Mouse (Mus musculus) liver, postnatal 0 days (tissue): ENCODE measurements around the gene Hoxb2. TPM values are rescaled to one million over a fixed set of nuclear protein-coding genes. Genes with fewer than 3 reads are reported as not detected.

Experiments
- ATAC-seq: fragments of 200-750 bp; cut with Nextera tagmentation; 2 replicates; pipeline ENCODE4 v1.8.0; 2017; ENCODE audit warnings: mild to moderate bottlenecking, moderate library complexity
- DNase-seq: peaks from one replicate; pipeline ENCODE4 v3.0.0-alpha.2; 2016
- H3K27ac ChIP-seq: fragments of 300-500 bp; sonication (generic); 2 replicates; pipeline ENCODE4 v1.5.1; 2014; ENCODE audit warnings: antibody characterized with exemption, moderate library complexity, mild to moderate bottlenecking, low read depth
- H3K27me3 ChIP-seq: fragments of 300-500 bp; sonication (generic); 2 replicates; pipeline ENCODE4 v1.6.1; 2014; ENCODE audit warnings: low read length, control low read depth, mixed read lengths; ENCODE audit not compliant: insufficient read depth
- H3K36me3 ChIP-seq: fragments of 300-500 bp; sonication (generic); replicated peaks from 2 replicates; pipeline ENCODE4 v1.6.1; 2014; ENCODE audit warnings: mild to moderate bottlenecking, control low read depth, low read length, moderate library complexity, mixed read lengths; ENCODE audit not compliant: insufficient read depth
- H3K4me1 ChIP-seq: fragments of 300-500 bp; sonication (generic); 2 replicates; pipeline ENCODE4 v1.6.1; 2014; ENCODE audit warnings: antibody characterized with exemption, mild to moderate bottlenecking, control low read depth; ENCODE audit not compliant: insufficient read depth
- H3K4me2 ChIP-seq: fragments of 300-500 bp; sonication (generic); 2 replicates; pipeline ENCODE4 v1.6.1; 2014; ENCODE audit warnings: low read depth, mild to moderate bottlenecking, low read length, moderate library complexity, mixed read lengths
- H3K4me3 ChIP-seq: fragments of 300-500 bp; sonication (generic); 2 replicates; pipeline ENCODE4 v1.5.1; 2014; ENCODE audit warnings: low read depth, low read length
- H3K9ac ChIP-seq: fragments of 300-500 bp; sonication (generic); replicated peaks from 2 replicates; pipeline ENCODE4 v1.6.1; 2014; ENCODE audit warnings: mild to moderate bottlenecking, moderate library complexity
- H3K9me3 ChIP-seq: fragments of 300-500 bp; sonication (generic); 2 replicates; pipeline ENCODE4 v1.6.1; 2016; ENCODE audit warnings: mild to moderate bottlenecking, control low read depth, low read length, mixed read lengths
- CTCF ChIP-seq: sonication (generic); IDR thresholded peaks from 2 replicates; pipeline ENCODE4 v1.5.1; 2016; ENCODE audit warnings: antibody characterized with exemption, low read depth
- EP300 ChIP-seq: IDR thresholded peaks from 2 replicates; pipeline ENCODE4 v1.6.1; 2016; ENCODE audit warnings: antibody characterized with exemption, low read depth, mild to moderate bottlenecking
- WGBS: fragments of 180-500 bp; shearing (Covaris S2); extraction: QIAGEN DNeasy Blood & Tissue Kit; methylation state at CpG from one replicate; pipeline ENCODE4 v1.1.7; 2014; ENCODE audit not compliant: insufficient replicate concordance; 5-methylcytosine and 5-hydroxymethylcytosine counted together
- polyA plus RNA-seq: library from polyadenylated mRNA; unstranded; fragments of >200 nt; fragmentation: Nextera tagmentation; extraction: Ambion mirVana; gene quantifications from 2 replicates; pipeline ENCODE4 v1.2.1, GENCODE M21; 2015

The Hoxb2 gene
- polyA plus RNA-seq, 1 experiment from 2014 or later, result 0.67 TPM

GRCm38 (mm10) chr11:96316696-96317607 lies 33.4 kb upstream of the Hoxb2 start:
- DNase-seq (no peak), ATAC-seq (no peak)
- Histone ChIP-seq H3K36me3 (no peaks in the 10 kb centered on the region), H3K4me3 (no peak overlapping the region), H3K9ac (no peak overlapping the region), H3K27me3 (peaks cover 91% of the 10 kb centered on the region), H3K9me3 (no peaks in the 10 kb centered on the region), H3K27ac (no peak overlapping the region), H3K4me2 (no peak overlapping the region), H3K4me1 (peaks cover under 1% of the 10 kb centered on the region; the same call in 1 of the 2 replicates)
- whole genome bisulfite sequencing, result 36% methylated on average over 18 of the region's 18 CpGs
- TF ChIP-seq EP300 (no peak), CTCF (no peak)

- WGBS, result 9% methylated on average over 28 of the region's 28 CpGs
- H3K9me3 ChIP-seq, result no peaks in the 10 kb centered on the region
- H3K4me1 ChIP-seq, result no peaks in the 10 kb centered on the region
- TF ChIP-seq EP300 (no peak), CTCF (no peak)
- H3K27me3 ChIP-seq, result peaks cover 82% of the 10 kb centered on the region
- no peaks in the 10 kb centered on the region for H3K36me3 ChIP-seq
- H3K4me3 ChIP-seq, result peak within 1 kb of the TSS; percentile 49
- H3K27ac ChIP-seq, result peak within 1 kb of the TSS; percentile 68
- peak within 1 kb of the TSS; percentile 54 for H3K9ac ChIP-seq
- no peak for ATAC-seq
- peak within 1 kb of the TSS; percentile 69 for H3K4me2 ChIP-seq
- DNase-seq, result peak; percentile 14
Measured at GRCm38 (mm10) chr11:96317608-96318367, 32.5 kb upstream of the Hoxb2 start, which contains the start of gene Hoxb4. Hoxb4 (plus strand) TSS chr11:96318267.

- H3K36me3 ChIP-seq, result no peaks in the 10 kb centered on the region
- under 1% methylated on average over 44 of the region's 45 CpGs for WGBS
- ATAC-seq (peak; percentile 59; the same call in 1 of the 2 replicates), DNase-seq (peak; percentile 29)
- no peaks in the 10 kb centered on the region for H3K9me3 ChIP-seq
- TF ChIP-seq CTCF (no peak), EP300 (no peak)
- peaks cover 75% of the 10 kb centered on the region for H3K27me3 ChIP-seq
- peak overlapping the region; percentile 68 for H3K27ac ChIP-seq
- H3K4me1 ChIP-seq, result no peaks in the 10 kb centered on the region
- H3K4me2 ChIP-seq, result peak overlapping the region; percentile 69
- H3K4me3 ChIP-seq, result peak overlapping the region; percentile 49
- H3K9ac ChIP-seq, result peak overlapping the region; percentile 54
Measured at GRCm38 (mm10) chr11:96318368-96319070, 31.8 kb upstream of the Hoxb2 start.

- ATAC-seq, result no peak; the same call in 1 of the 2 replicates
- Histone ChIP-seq H3K36me3 (no peaks in the 10 kb centered on the region), H3K9ac (peak overlapping the region; percentile 54), H3K4me1 (no peaks in the 10 kb centered on the region), H3K4me3 (peak overlapping the region; percentile 49), H3K4me2 (peak overlapping the region; percentile 69), H3K9me3 (no peaks in the 10 kb centered on the region), H3K27me3 (peaks cover 73% of the 10 kb centered on the region), H3K27ac (peak overlapping the region; percentile 68)
- under 1% methylated on average over 34 of the region's 34 CpGs for WGBS
- TF ChIP-seq EP300, result no peak
- TF ChIP-seq CTCF, result no peak
- peak; percentile 15 for DNase-seq
Measured at GRCm38 (mm10) chr11:96319071-96319902, 31.0 kb upstream of the Hoxb2 start.

GRCm38 (mm10) chr11:96319910-96320309 lies 30.4 kb upstream of the Hoxb2 start:
- WGBS, result under 1% methylated on average over 29 of the region's 29 CpGs
- H3K36me3 ChIP-seq, result no peaks in the 10 kb centered on the region
- DNase-seq (peak; percentile 18), ATAC-seq (no peak)
- TF ChIP-seq EP300 (no peak), CTCF (no peak)
- H3K4me3 ChIP-seq, result peak overlapping the region; percentile 49
- no peaks in the 10 kb centered on the region for H3K9me3 ChIP-seq
- H3K9ac ChIP-seq, result peak overlapping the region; percentile 11; the same call in 1 of the 2 replicates
- H3K27ac ChIP-seq, result peak overlapping the region; percentile 55
- no peaks in the 10 kb centered on the region for H3K4me1 ChIP-seq
- peaks cover 70% of the 10 kb centered on the region for H3K27me3 ChIP-seq
- peak overlapping the region; percentile 69 for H3K4me2 ChIP-seq
